Mouse (Mus musculus) kidney, postnatal 25 days (tissue): ENCODE measurements around the gene Arid5a.
A peak's percentile ranks its signal among the peaks of the same experiment; 100 is the strongest.

Experiments used
- DNase-seq, 2 experiments: peaks; one replicate each; pipeline ENCODE4 v3.0.0; 2021; ENCODE audit warnings: mixed read lengths in 2 of 2

The Arid5a gene

DNA sequence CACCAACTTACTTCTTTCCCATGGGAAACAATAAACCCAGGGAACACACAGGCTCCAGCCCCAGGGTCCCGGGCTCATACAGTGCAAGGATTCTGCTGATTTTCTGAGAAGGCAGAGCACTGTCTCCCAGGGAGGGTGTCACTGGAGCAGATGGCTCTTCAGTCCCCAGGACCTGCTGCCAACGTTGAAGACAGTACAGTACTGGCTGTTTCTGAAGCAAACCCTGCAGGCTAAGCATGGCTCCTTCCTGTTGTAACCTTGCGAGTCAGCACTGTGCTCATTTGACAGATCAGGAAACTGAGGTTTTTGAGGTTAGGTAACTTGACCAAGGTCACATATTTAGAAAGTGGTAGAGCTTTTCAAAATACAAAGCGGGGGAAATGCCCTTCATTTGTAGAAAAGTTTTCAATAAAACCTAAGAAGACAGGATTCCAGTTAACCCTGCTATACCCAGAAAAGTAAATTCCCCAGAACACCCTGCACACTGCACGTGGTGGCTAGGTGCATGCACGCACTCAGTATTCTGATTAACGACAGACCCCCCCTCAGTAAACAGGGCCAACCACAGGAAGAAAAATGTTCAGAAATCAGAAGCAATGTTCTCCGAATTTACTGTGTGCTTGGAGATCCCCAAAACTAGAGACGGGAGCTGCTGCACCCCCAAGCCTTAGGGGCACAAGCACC is 10.9 kb upstream of the Arid5a start:
- no peak for DNase-seq

DNA sequence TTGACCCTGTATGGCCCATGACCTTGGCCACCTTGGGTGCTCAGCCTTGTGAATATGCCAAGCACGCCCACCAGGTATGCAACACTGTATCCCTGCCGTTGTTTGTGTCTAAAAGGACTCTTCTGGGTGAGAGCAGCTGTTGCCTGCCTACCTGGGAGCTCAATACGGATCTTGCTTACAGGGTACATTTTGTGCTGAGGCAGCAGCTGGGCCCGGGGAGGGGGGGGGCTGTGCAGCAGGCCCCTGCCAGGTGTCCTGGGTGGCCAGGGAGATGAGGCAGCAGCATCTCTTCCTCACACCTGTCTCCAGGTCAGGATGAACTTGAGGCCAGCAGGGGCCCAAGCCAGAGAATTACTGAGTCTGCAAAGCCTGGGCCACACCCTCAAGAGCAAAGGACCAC is 9.4 kb upstream of the Arid5a start:
- DNase-seq = no peak

DNA sequence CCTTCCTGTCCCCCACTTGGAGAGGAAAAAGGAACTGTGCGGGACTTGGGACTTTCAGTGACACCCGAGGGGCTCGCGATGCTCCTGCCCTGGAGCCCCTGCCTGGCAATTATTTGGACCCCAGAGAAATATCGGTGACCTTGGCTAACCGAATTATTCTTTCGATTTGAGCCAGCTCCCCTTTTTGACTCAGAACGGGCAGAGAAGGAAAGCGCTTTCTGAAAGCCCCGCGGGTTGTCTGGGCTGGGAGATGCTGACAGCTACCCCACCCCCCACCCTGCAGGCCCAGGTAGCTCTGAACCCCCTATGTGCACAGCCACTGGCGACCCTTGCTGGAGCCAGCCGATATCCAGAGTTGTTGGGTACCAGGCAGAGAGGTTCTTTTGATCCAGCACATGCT is 8.4 kb upstream of the Arid5a start:
- DNase-seq = no peak

DNA sequence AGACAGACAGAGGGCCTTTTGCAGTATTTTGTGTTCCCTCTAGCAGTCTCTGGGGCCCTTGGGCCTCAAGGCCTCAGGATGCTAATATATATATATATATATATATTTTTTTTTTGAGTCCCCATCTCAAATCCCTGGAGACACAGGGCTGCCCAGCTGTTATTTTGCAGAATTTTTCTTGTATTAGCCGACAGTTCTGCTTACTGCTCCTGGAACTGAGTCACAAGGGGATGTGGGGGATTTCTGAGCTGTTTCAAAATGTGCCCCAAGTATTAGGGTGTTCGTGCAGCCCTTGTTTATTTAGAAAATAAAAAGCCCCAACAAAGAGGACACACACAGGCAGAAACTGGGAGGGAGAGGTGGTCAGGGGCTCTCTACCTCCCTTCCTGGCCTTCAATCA is 7.9 kb upstream of the Arid5a start:
- DNase-seq = no peak

DNA sequence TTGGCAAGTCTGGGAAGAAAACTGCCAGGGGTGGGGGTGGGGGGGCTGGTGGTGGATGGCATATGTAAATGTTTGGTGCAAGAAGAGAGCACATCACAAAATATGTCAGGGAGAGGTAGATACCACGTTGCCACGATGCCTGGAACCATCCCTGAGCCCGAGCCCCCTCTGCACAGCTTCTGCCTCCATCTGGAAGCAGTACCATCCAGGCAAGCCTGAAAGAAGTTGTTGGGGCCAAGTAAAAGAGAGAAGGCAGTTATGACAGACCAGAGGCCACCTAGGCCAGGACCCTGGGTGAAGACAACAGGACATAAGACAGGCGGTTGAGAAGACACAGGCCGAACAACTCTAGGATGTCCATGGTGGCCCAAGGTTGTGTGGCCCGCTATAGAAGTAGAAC is 7.0 kb upstream of the Arid5a start:
- DNase-seq = no peak

DNA sequence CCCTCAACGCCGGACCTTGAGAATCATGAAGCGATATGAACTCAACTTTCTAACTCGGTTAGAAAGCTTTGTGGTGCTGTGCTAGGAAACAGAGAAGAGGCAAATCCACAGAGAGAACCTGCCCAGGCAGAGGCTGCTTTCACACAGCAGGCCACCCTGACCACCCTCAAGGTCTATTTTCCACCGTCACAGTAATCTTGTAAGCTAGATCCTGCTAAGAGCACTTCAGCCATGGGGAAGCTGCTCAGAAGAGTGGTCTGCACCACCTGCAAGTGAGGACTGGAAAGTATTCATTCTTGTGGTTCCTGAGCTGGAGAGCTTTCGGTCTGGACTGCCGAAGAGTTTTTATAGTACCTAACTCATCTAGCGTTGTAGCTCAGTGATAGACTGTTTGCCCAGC is 5.3 kb upstream of the Arid5a start:
- DNase-seq = no peak

DNA sequence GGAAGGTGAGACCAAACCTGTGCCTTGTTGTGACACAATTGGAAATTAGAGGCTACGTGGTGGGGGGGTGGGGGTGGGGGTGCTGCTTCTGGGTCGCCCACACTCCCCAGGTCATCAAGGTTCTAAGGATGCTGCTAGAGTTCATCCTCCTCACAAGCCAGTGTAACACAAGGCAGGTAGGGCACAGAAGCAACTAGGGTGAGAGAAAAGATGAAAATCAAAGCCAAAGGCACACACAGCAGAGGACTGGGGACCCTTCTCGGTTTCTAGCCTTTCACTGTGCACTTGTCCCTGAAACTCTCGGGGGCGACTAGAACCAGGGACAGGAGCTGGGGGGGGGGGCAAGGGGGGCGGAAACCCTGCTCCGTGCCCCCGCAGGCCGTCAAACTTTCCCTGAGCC is 4.6 kb upstream of the Arid5a start:
- no peak for DNase-seq

DNA sequence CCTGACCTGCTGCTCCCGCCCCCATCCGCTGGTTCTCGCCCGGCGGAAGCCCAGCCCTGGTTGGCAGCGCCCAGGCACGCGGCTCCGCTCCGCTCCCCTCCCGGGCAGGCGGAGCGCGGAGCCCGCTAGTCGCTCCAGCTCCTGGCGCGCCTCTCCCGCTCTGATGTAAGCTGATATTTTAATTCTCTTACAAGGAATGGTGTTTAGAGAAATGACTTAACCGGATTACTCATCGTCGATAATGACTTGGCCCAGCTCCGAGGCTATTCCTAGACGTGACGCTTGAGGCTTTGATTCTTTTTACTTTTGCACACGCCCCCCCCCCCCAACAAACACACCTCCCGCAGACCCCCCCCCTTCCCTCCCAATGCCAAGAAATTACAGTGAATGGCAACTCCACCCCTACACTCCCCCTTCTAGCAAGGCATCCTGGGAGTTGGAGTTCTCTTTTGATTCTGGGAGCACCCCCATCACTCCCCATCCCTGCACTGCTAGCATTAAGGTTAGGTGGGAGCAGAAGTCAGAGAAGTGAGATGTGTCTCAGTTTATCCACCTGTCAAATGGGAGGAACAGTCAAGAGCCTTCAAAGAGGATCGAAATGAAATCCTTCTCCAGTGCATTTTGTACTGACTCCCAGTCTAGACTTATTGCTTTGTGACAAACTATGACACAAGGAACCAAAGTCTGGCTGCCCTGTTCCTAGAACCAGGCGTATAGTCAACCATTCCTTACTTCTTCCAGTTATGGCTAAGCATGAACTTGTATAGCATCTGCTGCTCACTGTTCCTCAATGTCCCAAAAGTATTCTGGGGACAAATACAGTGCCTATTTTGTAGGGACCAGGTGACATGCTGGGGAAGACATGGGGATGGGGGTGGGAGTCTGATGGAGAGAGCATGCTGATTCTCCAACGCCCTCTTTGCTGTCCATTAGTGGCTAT is 3.9 kb upstream of the Arid5a start:
- peak; percentile 57 to 74 for DNase-seq

DNA sequence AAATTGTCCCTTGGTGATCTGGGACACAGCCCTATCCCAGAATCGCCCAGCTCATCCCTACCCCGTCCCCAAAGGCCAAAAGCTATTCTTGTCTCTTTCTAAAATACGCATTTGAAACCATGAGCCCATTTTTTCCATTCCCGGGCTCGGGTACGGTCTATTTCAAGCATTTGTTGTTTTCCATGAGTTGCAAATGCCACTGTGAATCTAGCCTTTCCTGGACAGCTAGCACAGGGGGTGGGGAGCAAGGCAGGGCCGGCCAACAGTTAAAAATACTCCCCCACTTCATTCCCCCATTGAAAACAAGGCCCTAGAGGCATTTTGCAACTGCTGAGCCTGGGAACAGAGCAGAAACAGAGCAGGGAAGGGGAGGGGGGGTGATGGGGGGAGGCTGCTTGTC is 2.8 kb upstream of the Arid5a start:
- no peak for DNase-seq

DNA sequence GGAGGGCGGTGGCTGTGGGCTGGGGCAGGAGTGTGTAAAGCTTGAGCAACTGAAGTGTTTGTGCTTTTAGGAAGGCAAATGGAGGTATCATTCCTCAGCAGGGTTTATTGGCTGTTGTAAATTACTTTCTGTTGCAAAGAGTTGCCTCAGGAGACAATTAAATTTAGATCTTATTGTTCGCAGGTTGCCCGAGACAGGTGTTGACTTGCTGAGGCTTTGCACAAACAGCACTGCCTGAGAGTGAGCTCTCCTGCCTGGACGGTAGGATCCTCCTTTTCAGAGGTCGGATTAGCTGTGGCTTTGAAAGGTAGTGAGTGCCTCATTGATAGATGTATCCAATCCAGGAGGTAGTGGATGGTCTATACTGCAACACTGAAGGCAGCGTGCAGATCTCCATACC is 1.4 kb upstream of the Arid5a start:
- DNase-seq = no peak

DNA sequence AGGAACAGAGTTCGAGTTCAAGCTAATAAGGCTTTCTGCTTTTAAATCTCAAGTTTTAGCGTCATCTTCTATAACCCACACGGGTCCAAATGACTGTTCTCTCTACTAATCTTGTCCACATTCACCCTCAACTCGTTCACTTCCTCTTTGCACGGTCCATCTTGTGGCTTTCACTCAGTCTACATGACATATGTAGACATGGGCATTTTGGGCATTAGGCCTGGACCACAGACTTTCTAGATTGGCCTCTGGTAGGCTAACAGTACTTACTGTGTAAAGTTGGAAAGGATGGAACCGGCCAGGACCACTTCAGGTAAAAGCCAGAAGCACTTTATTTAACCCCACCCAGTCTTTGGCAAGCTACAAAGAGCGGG is 425 bp upstream of the Arid5a start:
- DNase-seq = no peak

DNA sequence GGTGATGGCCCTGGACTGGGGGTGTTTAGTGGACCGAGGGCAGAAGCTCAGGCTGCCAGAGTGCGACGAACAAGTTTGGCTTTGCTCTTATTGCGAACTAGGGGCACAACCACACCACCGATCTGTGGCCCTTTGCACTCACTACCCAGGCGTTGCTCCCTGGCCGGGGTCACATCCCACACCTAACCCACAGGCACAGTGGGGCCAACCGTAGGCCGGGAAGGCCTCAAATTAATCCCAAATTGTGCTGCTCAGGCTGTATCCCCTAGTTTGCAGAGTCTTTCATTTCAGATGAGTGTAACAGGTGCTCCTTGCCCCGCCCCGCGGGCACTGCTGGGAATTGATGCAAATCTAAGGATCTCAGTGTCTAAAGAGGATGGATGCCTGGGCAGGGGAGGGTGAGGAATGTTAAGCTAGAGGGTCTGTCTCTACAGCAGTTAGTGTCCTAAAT is 943 bp downstream of the Arid5a start:
- no peak for DNase-seq

DNA sequence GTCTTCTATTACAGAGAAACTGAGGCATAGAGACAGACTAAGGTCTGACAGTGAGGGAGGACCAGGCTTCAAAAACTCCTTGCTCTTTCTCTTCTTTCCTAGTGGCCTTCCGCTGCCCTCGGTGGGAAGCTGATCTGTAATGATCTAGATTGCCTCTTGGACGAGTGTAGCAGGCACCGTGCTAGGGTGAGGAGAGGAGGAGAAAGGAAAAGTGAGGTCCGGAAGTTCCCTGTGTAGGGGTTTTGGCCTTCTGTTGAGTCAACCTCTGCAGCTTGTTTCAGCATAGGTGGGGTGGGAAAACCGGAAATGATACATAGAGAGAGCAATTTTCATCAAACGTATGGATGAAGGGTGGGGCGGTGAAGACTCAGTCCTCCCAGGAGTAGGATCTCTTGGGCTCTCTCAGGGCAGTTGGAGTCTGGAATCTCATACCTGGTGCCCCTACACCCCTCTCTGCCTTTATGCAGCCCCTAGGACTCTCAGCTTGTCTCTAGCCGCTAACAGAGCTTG is 1.5 kb downstream of the Arid5a start:
- DNase-seq = no peak

DNA sequence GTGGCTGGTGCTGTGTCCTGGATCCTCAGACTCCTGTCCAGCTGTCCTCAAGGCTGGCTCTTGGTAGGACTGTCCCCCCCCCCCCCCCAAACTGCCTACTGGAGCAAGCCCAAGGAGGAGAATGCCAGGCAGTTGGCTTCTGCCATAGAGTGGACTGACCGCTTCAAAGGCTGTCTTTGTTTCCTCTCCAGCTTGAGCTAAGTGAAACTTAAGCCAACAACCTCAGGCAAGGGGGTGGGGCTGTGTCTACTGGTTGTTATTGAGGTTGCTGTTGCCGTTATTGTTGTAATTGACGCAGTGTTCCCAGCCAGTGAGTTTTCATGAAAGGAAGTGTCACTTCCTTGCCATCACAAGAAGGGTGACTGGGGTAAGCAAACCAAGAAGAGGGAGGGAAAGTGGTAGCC is 2.0 kb downstream of the Arid5a start:
- peak in 1 of 2 experiments; percentile 21 for DNase-seq

DNA sequence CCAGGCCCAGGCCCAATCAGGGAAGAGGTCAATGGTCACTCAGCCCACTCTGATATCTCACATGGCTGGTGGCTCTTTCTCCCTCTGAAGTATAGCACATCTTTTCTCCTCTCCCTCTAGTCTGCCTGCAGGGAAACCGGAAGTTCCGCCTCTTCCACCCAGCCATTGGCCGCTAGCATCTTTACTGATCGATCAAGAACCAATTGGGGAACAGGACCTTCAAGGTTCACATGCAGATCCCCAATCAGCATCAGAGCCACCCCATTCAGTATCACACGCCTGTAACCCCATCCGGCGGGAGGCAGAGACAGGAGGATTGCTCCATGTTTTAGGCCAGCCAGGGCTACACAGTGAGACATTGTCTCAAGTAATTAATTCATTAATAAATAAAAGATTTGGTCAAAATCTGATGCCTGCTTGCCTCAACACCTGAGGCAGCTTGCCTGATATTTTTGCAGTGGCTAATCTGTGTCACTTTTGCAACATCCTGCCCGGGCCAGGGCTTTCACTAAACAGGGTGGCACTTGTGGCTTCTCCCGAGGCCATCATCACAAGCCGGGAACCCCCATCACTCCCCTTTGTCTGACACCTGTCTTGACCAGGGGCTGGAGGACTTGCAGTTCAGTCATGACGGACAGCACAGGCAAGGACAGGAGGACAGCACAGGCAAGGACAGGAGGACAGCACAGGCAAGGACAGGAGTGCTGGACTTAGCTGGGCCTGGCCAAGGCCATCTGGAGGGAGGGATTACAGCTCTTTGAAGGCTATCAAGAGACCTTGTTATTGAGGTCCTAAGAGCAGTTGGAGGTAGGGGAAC is 7.6 kb downstream of the Arid5a start:
- DNase-seq = peak in 1 of 2 experiments; percentile 37

DNA sequence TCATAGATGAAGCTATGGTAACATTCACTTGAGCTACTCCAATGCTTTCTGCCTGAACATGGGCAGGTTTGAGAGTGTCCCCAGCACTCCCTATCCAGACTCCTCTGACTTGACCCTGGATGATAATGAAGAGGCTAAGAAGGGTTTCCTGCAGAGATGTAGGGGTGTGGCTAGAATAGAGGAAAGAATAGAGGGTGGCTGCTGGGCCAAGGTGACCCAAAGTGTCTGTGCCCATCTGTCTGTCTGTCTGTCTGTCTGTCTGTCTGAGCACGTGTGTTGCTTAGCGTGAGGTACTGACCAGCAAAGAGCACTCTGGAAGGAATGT is 8.2 kb downstream of the Arid5a start:
- no peak for DNase-seq

DNA sequence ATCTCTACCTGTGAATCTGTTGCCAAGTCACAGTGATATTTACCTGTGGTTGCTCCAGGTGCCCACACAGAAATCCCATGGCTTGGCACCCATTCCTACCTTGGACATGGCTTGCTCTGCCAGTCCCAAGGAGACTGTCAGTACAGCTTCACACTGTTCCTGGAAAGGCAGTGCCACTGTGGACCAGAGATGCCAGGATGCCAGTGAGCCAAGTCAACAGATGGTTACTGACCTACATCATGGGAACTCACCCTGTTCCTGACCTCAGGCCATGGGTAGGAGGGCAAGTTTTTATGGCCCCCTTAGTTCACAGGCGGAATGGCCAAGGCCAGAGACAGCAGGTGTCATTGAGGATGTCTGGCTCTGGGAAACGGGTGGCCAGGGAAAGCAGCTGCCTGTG is 13.6 kb downstream of the Arid5a start:
- DNase-seq = no peak

DNA sequence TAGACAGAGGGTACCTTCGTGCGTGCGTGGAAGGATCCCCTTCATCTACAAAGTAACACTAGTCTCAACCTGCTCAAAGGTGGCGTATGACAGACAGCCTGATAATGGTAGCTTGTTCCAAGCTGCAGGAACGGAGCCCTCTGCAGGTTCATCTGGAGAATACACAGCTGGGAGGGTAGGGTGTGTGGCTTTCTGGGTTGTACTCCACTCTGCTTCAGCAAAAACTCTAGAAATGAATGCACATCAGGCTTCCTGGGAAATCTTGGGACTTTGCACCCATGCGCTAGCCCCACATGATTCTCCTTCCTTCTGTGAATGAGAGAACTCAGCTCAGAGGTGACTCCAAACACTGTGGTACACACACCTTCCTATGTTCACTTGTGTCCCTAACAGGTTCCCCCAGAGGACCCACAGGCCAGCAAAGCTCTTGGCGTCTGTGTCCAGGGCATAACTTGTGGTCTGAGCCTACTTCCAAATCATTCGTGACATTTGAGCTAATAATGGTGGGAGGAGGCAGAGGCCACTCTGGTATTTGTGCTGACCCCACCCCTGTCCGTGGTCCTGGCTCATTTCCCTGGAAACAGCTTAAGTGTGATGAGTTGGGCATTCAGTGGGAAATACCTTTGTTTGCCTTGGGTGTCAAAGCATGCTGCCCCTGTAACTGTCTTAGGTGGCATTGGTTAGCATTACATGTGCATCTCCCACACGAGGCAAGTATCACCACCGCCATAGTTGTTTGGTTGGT is 14.5 kb downstream of the Arid5a start:
- DNase-seq = peak; percentile 38 to 59

DNA sequence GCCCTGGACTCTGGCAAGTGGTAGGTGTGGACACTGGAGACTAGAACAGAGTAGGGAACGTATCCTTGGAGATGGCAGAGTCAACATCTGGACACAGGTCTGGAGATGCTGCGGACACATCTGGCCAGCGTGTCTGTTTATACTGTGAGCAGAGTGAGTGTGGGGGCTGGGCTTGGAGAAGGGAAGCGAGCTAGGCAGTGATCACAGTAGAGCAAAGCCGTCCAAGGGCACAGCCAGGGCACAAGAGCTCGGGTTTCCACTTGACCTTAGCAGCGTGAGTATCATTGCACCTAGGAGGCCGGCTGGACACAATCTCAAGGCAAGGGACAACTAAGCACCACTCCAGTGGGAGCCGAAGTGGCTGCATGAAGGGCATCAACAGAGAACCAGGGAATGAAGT is 15.5 kb downstream of the Arid5a start:
- no peak for DNase-seq

DNA sequence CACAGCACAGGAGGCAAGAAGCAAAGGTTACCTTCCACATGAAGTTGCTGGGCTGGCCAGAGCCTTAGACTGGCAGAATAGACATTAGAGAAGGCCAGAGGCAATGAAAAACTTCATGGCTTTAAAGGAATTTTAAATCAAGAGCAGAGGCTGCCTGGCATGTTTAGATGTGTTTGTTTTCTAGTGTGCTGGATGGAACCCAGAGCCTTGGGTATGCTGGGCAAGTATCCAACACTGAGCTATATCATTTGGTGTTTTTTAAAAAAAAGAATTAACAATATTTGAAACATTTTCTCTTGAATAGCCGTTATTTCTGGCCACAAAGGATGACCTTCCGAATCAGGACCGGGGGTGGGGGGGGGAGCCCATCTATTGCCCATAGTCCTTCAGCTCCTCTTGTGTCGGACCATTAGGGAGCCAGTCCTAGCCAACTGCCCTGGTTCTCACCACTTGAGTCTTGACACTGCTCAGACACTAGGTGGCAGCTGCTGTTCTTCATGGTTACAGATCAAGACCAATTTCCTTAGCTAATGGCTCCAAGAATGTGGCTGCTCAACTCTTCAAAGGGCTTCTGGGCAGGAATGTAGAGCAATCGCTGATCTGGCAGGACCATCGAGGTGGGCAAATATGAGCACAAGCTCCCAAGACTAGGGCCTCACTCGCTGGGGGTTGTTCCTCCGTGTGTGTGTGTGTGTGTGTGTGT is 16.4 kb downstream of the Arid5a start:
- DNase-seq = peak; percentile 66 to 76

DNA sequence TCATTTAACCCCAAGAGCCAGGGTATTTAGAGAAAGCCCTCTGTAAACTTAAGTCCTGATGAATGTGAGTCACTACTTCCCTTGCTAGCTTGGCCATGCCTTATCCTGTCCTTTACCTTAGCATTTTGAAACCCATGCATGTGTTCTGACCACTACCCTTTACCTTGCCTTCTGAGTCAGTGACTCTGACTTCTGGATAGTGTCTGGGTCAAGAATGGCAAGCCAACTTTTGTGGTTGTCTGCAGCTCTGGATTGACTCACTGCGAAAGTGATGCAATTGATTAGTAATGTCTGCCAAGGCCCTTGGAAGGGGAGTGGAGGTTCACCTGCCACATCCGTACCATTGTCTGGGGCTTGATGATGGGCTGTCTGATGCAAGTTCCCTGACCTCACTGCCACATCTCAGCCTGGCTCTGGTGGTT is 18.4 kb downstream of the Arid5a start:
- peak in 1 of 2 experiments; percentile 14 for DNase-seq

DNA sequence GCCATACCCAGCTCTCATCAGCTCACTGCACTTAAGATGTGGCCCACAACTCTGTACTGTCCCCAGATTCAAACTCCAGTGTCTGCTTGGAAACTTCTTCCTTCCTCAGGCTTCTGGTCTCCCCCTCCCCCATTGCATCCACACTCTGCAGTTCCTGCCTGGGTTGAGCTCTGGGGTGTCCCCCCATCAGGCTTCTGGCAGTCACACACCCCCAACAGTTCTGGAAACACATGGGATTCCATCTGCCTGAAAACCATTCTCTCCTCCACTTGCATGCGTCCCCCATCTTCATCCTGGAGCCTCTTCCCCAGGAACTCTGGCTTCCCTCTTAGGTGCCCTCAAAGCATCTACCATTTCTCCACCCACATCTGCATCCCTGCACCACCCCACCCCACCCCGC is 19.3 kb downstream of the Arid5a start:
- DNase-seq = no peak
